Mouse (Mus musculus): ENCODE data around the gene Trp53i11. TPM values are rescaled to one million over a fixed set of nuclear protein-coding genes. Genes with fewer than 3 reads are reported as not detected.

Gene Trp53i11
- 44.7 and 48.9 TPM in 2 replicates for polyA plus RNA-seq (2015; fragmentation: Nextera tagmentation; extraction: Ambion mirVana)

GRCm38 (mm10) chr2:93187323-93187996, at the start of gene Trp53i11:
Gene Trp53i11, plus strand, starts transcription at chr2:93187548.
- H3K27me3 ChIP-seq (ENCODE audit: control insufficient read depth, insufficient read depth, low read depth, low read length), result peaks cover 4% of the 10 kb centered on the region; the same call in 1 of the 2 replicates
- peaks cover 23% of the 10 kb centered on the region for H3K4me1 ChIP-seq (replicated peaks; ENCODE audit: control insufficient read depth, insufficient read depth, low read length)
- H3K27ac ChIP-seq (ENCODE audit: low read length), result peak within 1 kb of the TSS; percentile 75
- no peaks in the 10 kb centered on the region for H3K36me3 ChIP-seq (ENCODE audit: control insufficient read depth, insufficient read depth, low read length)
- H3K9me3 ChIP-seq (ENCODE audit: control insufficient read depth, low read length), result no peaks in the 10 kb centered on the region
- peak; percentile 95 for ATAC-seq (ENCODE audit: low read depth)
- under 1% methylated on average over 67 of the region's 69 CpGs for WGBS
- H3K4me3 ChIP-seq (ENCODE audit: low read length), result peak within 1 kb of the TSS; percentile 78
- peak within 1 kb of the TSS; percentile 86 for H3K9ac ChIP-seq (ENCODE audit: low read length)
- H3K4me2 ChIP-seq (ENCODE audit: low read depth, low read length), result peak within 1 kb of the TSS; percentile 99

- peaks cover 4% of the 10 kb centered on the region; the same call in 1 of the 2 replicates for H3K4me1 ChIP-seq (replicated peaks; ENCODE audit: control insufficient read depth, insufficient read depth, low read length)
- no peaks in the 10 kb centered on the region for H3K9me3 ChIP-seq (ENCODE audit: control insufficient read depth, low read length)
- H3K36me3 ChIP-seq (ENCODE audit: control insufficient read depth, insufficient read depth, low read length), result no peaks in the 10 kb centered on the region
- H3K27ac ChIP-seq (ENCODE audit: low read length), result no peak overlapping the region
- no peak overlapping the region for H3K4me3 ChIP-seq (ENCODE audit: low read length)
- no peak overlapping the region for H3K4me2 ChIP-seq (ENCODE audit: low read depth, low read length)
- 80% methylated on average over 7 of the region's 7 CpGs for WGBS
- no peak for ATAC-seq (ENCODE audit: low read depth)
- H3K27me3 ChIP-seq (ENCODE audit: control insufficient read depth, insufficient read depth, low read depth, low read length), result no peaks in the 10 kb centered on the region
- H3K9ac ChIP-seq (ENCODE audit: low read length), result no peak overlapping the region
Observed at GRCm38 (mm10) chr2:93139476-93139875, 47.9 kb upstream of the Trp53i11 start.

GRCm38 (mm10) chr2:93141329-93141728, 46.0 kb upstream of the Trp53i11 start:
- H3K9ac ChIP-seq (ENCODE audit: low read length), result no peak overlapping the region
- no peaks in the 10 kb centered on the region for H3K9me3 ChIP-seq (ENCODE audit: control insufficient read depth, low read length)
- no peak overlapping the region for H3K4me3 ChIP-seq (ENCODE audit: low read length)
- no peak overlapping the region for H3K4me2 ChIP-seq (ENCODE audit: low read depth, low read length)
- WGBS, result 70% methylated on average over 3 of the region's 3 CpGs
- no peaks in the 10 kb centered on the region for H3K4me1 ChIP-seq (replicated peaks; ENCODE audit: control insufficient read depth, insufficient read depth, low read length)
- no peaks in the 10 kb centered on the region for H3K36me3 ChIP-seq (ENCODE audit: control insufficient read depth, insufficient read depth, low read length)
- ATAC-seq (ENCODE audit: low read depth), result no peak
- H3K27me3 ChIP-seq (ENCODE audit: control insufficient read depth, insufficient read depth, low read depth, low read length), result no peaks in the 10 kb centered on the region
- no peak overlapping the region for H3K27ac ChIP-seq (ENCODE audit: low read length)

- Histone ChIP-seq H3K4me2 (ENCODE audit: low read depth, low read length) (no peak overlapping the region), H3K4me1 (replicated peaks; ENCODE audit: control insufficient read depth, insufficient read depth, low read length) (no peaks in the 10 kb centered on the region), H3K36me3 (ENCODE audit: control insufficient read depth, insufficient read depth, low read length) (no peaks in the 10 kb centered on the region), H3K27ac (ENCODE audit: low read length) (peak overlapping the region; percentile 54), H3K27me3 (ENCODE audit: control insufficient read depth, insufficient read depth, low read depth, low read length) (no peaks in the 10 kb centered on the region), H3K9me3 (ENCODE audit: control insufficient read depth, low read length) (no peaks in the 10 kb centered on the region), H3K4me3 (ENCODE audit: low read length) (no peak overlapping the region), H3K9ac (ENCODE audit: low read length) (no peak overlapping the region)
- WGBS, result 32% methylated on average over 7 of the region's 7 CpGs
- ATAC-seq (ENCODE audit: low read depth), result peak; percentile 78
Observed at GRCm38 (mm10) chr2:93142616-93143015, 44.7 kb upstream of the Trp53i11 start.

GRCm38 (mm10) chr2:93144126-93144525, 43.2 kb upstream of the Trp53i11 start:
- Histone ChIP-seq H3K9me3 (ENCODE audit: control insufficient read depth, low read length) (no peaks in the 10 kb centered on the region), H3K4me1 (replicated peaks; ENCODE audit: control insufficient read depth, insufficient read depth, low read length) (no peaks in the 10 kb centered on the region), H3K4me2 (ENCODE audit: low read depth, low read length) (no peak overlapping the region), H3K9ac (ENCODE audit: low read length) (no peak overlapping the region), H3K4me3 (ENCODE audit: low read length) (no peak overlapping the region), H3K36me3 (ENCODE audit: control insufficient read depth, insufficient read depth, low read length) (no peaks in the 10 kb centered on the region), H3K27ac (ENCODE audit: low read length) (no peak overlapping the region), H3K27me3 (ENCODE audit: control insufficient read depth, insufficient read depth, low read depth, low read length) (no peaks in the 10 kb centered on the region)
- no peak for ATAC-seq (ENCODE audit: low read depth)
- 61% methylated on average over 3 of the region's 3 CpGs for WGBS

GRCm38 (mm10) chr2:93150009-93150408, 37.3 kb upstream of the Trp53i11 start:
- no peak overlapping the region for H3K4me3 ChIP-seq (ENCODE audit: low read length)
- no peak for ATAC-seq (ENCODE audit: low read depth)
- no peak overlapping the region for H3K9ac ChIP-seq (ENCODE audit: low read length)
- H3K4me2 ChIP-seq (ENCODE audit: low read depth, low read length), result no peak overlapping the region
- no peaks in the 10 kb centered on the region for H3K27me3 ChIP-seq (ENCODE audit: control insufficient read depth, insufficient read depth, low read depth, low read length)
- H3K36me3 ChIP-seq (ENCODE audit: control insufficient read depth, insufficient read depth, low read length), result no peaks in the 10 kb centered on the region
- H3K4me1 ChIP-seq (replicated peaks; ENCODE audit: control insufficient read depth, insufficient read depth, low read length), result no peaks in the 10 kb centered on the region
- no peak overlapping the region for H3K27ac ChIP-seq (ENCODE audit: low read length)
- H3K9me3 ChIP-seq (ENCODE audit: control insufficient read depth, low read length), result no peaks in the 10 kb centered on the region
- WGBS, result 13% methylated on average over 2 of the region's 2 CpGs

GRCm38 (mm10) chr2:93150673-93151450, 36.5 kb upstream of the Trp53i11 start:
- Histone ChIP-seq H3K27me3 (ENCODE audit: control insufficient read depth, insufficient read depth, low read depth, low read length) (no peaks in the 10 kb centered on the region), H3K36me3 (ENCODE audit: control insufficient read depth, insufficient read depth, low read length) (no peaks in the 10 kb centered on the region), H3K27ac (ENCODE audit: low read length) (no peak overlapping the region), H3K4me2 (ENCODE audit: low read depth, low read length) (no peak overlapping the region), H3K9ac (ENCODE audit: low read length) (no peak overlapping the region), H3K4me1 (replicated peaks; ENCODE audit: control insufficient read depth, insufficient read depth, low read length) (no peaks in the 10 kb centered on the region), H3K9me3 (ENCODE audit: control insufficient read depth, low read length) (no peaks in the 10 kb centered on the region), H3K4me3 (ENCODE audit: low read length) (no peak overlapping the region)
- 56% methylated on average over 9 of the region's 9 CpGs for whole genome bisulfite sequencing
- ATAC-seq (ENCODE audit: low read depth), result no peak

GRCm38 (mm10) chr2:93152191-93152601, 35.2 kb upstream of the Trp53i11 start:
- H3K27ac ChIP-seq (ENCODE audit: low read length), result no peak overlapping the region
- H3K4me3 ChIP-seq (ENCODE audit: low read length), result no peak overlapping the region
- H3K9ac ChIP-seq (ENCODE audit: low read length), result no peak overlapping the region
- H3K27me3 ChIP-seq (ENCODE audit: control insufficient read depth, insufficient read depth, low read depth, low read length), result no peaks in the 10 kb centered on the region
- 59% methylated on average over 6 of the region's 6 CpGs for WGBS
- H3K4me2 ChIP-seq (ENCODE audit: low read depth, low read length), result no peak overlapping the region
- H3K9me3 ChIP-seq (ENCODE audit: control insufficient read depth, low read length), result no peaks in the 10 kb centered on the region
- no peaks in the 10 kb centered on the region for H3K4me1 ChIP-seq (replicated peaks; ENCODE audit: control insufficient read depth, insufficient read depth, low read length)
- no peaks in the 10 kb centered on the region for H3K36me3 ChIP-seq (ENCODE audit: control insufficient read depth, insufficient read depth, low read length)
- no peak for ATAC-seq (ENCODE audit: low read depth)

GRCm38 (mm10) chr2:93152883-93153491, 34.4 kb upstream of the Trp53i11 start:
- no peaks in the 10 kb centered on the region for H3K4me1 ChIP-seq (replicated peaks; ENCODE audit: control insufficient read depth, insufficient read depth, low read length)
- no peak for ATAC-seq (ENCODE audit: low read depth)

More at GRCm38 (mm10) chr2:93152883-93153491, 34.4 kb upstream of the Trp53i11 start:
- Histone ChIP-seq H3K9ac (ENCODE audit: low read length) (no peak overlapping the region), H3K4me2 (ENCODE audit: low read depth, low read length) (no peak overlapping the region), H3K27me3 (ENCODE audit: control insufficient read depth, insufficient read depth, low read depth, low read length) (no peaks in the 10 kb centered on the region), H3K4me3 (ENCODE audit: low read length) (no peak overlapping the region), H3K36me3 (ENCODE audit: control insufficient read depth, insufficient read depth, low read length) (no peaks in the 10 kb centered on the region), H3K27ac (ENCODE audit: low read length) (no peak overlapping the region), H3K9me3 (ENCODE audit: control insufficient read depth, low read length) (no peaks in the 10 kb centered on the region)
- 79% methylated on average over 7 of the region's 7 CpGs for WGBS

Measured in lung, embryonic 16.5 days (tissue).